Mouse (Mus musculus) E14TG2a.4 (cell line): ENCODE measurements around the gene Zdhhc3.

Experiments
- CTCF ChIP-seq: conservative IDR thresholded peaks from 2 replicates; pipeline ENCODE4 v1.5.1; 2014; ENCODE audit warnings: low read length
- NANOG ChIP-seq: IDR thresholded peaks from 2 replicates; pipeline ENCODE4 v1.6.1; 2014; ENCODE audit warnings: borderline replicate concordance, low read length, mixed read lengths

GRCm38 (mm10) chr9:123024201-123024600 lies 88.8 kb downstream of the Zdhhc3 start:
- TF ChIP-seq CTCF (no peak), NANOG (no peak)
